Mouse (Mus musculus) kidney, adult 8-10 months (tissue): ENCODE results near the gene Cacna1c.

Source experiments
- DNase-seq, 2 experiments: peaks; one replicate each; pipeline ENCODE4 v3.0.0; 2022

The Cacna1c gene

GRCm38 (mm10) chr6:118838919-118839915 is 357.0 kb downstream of the Cacna1c start:
- DNase-seq, result peak; percentile 34 to 52

GRCm38 (mm10) chr6:118836693-118837092 is 359.5 kb downstream of the Cacna1c start:
- no peak for DNase-seq

- DNase-seq, result no peak
Measured at GRCm38 (mm10) chr6:118834046-118834445, 362.2 kb downstream of the Cacna1c start.

GRCm38 (mm10) chr6:118833049-118833448 is 363.2 kb downstream of the Cacna1c start:
- DNase-seq, result no peak

- no peak for DNase-seq
Measured at GRCm38 (mm10) chr6:118832616-118833015, 363.6 kb downstream of the Cacna1c start.

- no peak for DNase-seq
Measured at GRCm38 (mm10) chr6:118830851-118831250, 365.4 kb downstream of the Cacna1c start.

- no peak for DNase-seq
Measured at GRCm38 (mm10) chr6:118828187-118828586, 368.0 kb downstream of the Cacna1c start.

- DNase-seq, result no peak
Measured at GRCm38 (mm10) chr6:118827560-118827959, 368.7 kb downstream of the Cacna1c start.

GRCm38 (mm10) chr6:118825400-118825871 is 370.8 kb downstream of the Cacna1c start:
- DNase-seq, result peak; percentile 20

- DNase-seq, result no peak
Measured at GRCm38 (mm10) chr6:118821536-118821935, 374.7 kb downstream of the Cacna1c start.

- DNase-seq, result no peak
Measured at GRCm38 (mm10) chr6:118819657-118820056, 376.6 kb downstream of the Cacna1c start.

- DNase-seq, result peak in 1 of 2 experiments; percentile 21
Measured at GRCm38 (mm10) chr6:118817928-118818503, 378.2 kb downstream of the Cacna1c start.

GRCm38 (mm10) chr6:118816253-118816652 is 380.0 kb downstream of the Cacna1c start:
- DNase-seq, result no peak

GRCm38 (mm10) chr6:118812556-118812955 is 383.7 kb downstream of the Cacna1c start:
- DNase-seq, result no peak

- no peak for DNase-seq
Measured at GRCm38 (mm10) chr6:118812007-118812406, 384.2 kb downstream of the Cacna1c start.

- DNase-seq, result no peak
Measured at GRCm38 (mm10) chr6:118810834-118811233, 385.4 kb downstream of the Cacna1c start.

- DNase-seq, result no peak
Measured at GRCm38 (mm10) chr6:118805139-118805538, 391.1 kb downstream of the Cacna1c start.

- DNase-seq, result no peak
Measured at GRCm38 (mm10) chr6:118802286-118802685, 393.9 kb downstream of the Cacna1c start.

- no peak for DNase-seq
Measured at GRCm38 (mm10) chr6:118796393-118796792, 399.8 kb downstream of the Cacna1c start.

GRCm38 (mm10) chr6:118795716-118796115 is 400.5 kb downstream of the Cacna1c start:
- DNase-seq, result no peak

- DNase-seq, result peak; percentile 17 to 26
Measured at GRCm38 (mm10) chr6:118791921-118792368, 404.3 kb downstream of the Cacna1c start.

GRCm38 (mm10) chr6:118787933-118788332 is 408.3 kb downstream of the Cacna1c start:
- DNase-seq, result no peak

- no peak for DNase-seq
Measured at GRCm38 (mm10) chr6:118780280-118780679, 415.9 kb downstream of the Cacna1c start.

GRCm38 (mm10) chr6:118779201-118779600 is 417.0 kb downstream of the Cacna1c start:
- no peak for DNase-seq
